Mouse (Mus musculus) embryonic fibroblast, embryonic 13.5 days (primary cell): Measurements from ENCODE around the gene Trmt10a. TPM values are rescaled to one million over a fixed set of nuclear protein-coding genes. Genes with fewer than 3 reads are reported as not detected.

Experiments
- H3K27ac ChIP-seq: 2 replicates; pipeline ENCODE4 v1.5.1; 2012; ENCODE audit warnings: low read length, control low read depth, inconsistent platforms; ENCODE audit not compliant: insufficient read depth
- H3K4me1 ChIP-seq: 2 replicates; pipeline ENCODE4 v1.6.1; 2011; ENCODE audit warnings: low read length; ENCODE audit not compliant: control insufficient read depth, insufficient read depth
- H3K4me3 ChIP-seq: 2 replicates; pipeline ENCODE4 v1.5.1; 2011; ENCODE audit warnings: mild to moderate bottlenecking, control low read depth, low read length; ENCODE audit not compliant: insufficient read depth
- CTCF ChIP-seq: IDR thresholded peaks from 2 replicates; pipeline ENCODE4 v1.5.1; 2011; ENCODE audit warnings: mild to moderate bottlenecking, control low read depth, low read length, moderate library complexity, borderline replicate concordance; ENCODE audit not compliant: insufficient read depth
- POLR2A ChIP-seq: IDR thresholded peaks from 2 replicates; pipeline ENCODE4 v1.6.1; 2011; ENCODE audit warnings: low read depth, mild to moderate bottlenecking, control low read depth, low read length, moderate library complexity
- polyA plus RNA-seq: library from polyadenylated mRNA; stranded (reverse); fragments of >200 nt; gene quantifications from 2 replicates; pipeline ENCODE4 v1.2.4, GENCODE M21; 2011; ENCODE audit warnings: low read depth; ENCODE audit not compliant: missing spikeins, insufficient read length

The Trmt10a gene
- polyA plus RNA-seq, 1 experiment, result 16.1 TPM

DNA sequence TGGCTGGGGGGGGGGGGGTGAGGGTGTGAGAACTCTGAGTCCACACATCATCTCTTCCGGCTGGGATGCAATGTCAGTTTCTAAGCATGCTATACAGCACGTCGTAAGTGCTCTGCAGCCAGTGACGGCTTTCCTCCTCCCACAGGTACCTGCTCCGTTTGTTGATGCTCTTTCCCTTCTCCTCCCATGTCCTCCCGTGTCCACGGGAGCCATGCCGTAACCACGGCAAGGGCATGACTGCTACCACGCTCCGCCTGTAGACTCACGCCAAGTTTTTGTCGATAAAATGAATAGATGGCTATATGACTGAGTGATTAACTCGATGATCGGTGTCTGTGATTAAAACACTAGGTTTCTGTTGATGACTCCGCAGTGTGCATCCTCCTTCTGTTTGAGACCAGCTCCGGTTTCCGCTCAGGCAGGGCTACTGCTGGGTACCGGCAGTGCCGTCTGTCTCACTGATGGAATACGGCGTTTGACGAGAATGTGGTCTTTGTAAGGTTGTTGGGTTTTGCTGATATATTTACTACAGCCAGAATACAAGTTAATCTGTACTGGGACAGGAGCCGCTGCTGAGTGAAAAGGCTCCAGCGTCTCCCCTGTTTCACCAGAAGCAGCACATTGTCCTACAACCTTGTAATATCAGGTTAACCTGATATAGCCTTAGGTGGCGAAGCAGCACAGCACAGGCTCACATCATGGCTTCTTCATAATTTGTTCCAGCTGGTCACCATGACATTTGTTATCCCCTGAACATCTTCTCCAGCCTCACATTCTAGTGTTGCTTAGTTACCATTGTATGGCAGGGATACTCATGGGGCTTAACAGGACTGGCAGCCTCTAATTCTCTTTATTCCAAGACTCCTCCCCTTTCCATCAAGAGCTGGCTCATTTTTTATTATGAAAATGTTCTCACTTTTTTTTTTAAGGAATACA lies 43.0 kb downstream of the Trmt10a start:
- Histone ChIP-seq H3K27ac (no peak overlapping the region), H3K4me3 (no peak overlapping the region), H3K4me1 (no peaks in the 10 kb centered on the region)
- TF ChIP-seq CTCF (no peak), POLR2A (no peak)

DNA sequence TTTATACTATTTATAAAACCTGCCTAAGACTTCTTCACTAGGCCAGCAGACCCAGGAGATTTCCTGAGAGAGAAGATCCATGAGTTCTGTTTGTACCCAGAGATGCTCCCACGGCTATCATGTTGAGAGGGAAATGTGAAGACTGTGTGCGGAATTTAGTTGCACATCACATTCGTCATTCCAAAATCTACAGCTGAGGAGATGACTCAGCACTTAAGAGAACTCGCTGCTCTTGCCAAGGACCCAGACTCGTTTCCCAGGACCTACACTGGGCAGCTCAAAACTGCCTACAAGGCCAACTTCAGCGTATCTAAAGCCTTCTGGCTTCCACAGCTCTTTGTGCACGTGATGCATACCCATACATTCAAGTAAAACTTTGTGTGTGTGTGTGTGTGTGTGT lies 49.0 kb downstream of the Trmt10a start:
- Histone ChIP-seq H3K4me1 (no peaks in the 10 kb centered on the region), H3K4me3 (no peak overlapping the region), H3K27ac (no peak overlapping the region)
- no peak for TF ChIP-seq CTCF
- TF ChIP-seq POLR2A, result no peak

DNA sequence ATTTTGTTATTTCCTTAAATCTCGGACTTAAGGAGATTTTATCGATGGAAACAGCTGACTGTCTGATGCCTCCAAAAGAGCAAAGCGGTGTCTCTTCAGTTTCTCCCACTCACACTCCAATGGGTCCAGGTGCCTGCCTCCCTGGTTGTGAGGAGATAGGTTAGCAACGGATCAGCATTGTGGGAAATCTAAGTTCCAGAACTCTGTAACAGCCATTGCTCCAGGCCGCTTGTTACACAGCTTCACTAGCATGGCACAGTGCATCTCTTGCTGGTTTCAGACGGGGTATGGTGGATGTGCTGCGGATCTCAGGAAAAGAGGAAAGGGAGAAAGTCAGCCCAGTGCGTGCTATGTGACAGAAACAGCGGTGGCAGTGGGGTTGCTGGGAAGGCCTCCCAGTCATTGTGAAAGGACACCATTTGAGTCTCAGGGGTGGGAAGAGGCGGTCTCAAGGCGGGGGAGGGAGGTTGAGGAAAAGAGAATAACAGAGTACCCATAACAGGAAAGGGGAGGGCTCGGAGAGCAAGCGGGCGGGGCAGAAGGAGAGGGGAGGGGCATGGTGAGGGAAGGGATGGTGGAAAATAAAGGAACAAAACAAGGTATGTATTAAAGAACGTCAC lies 50.5 kb downstream of the Trmt10a start, which contains the start of gene 4930579F01Rik:
Gene 4930579F01Rik (minus strand): TSS at position 143 of the 620 bp plus-strand sequence.
- TF ChIP-seq POLR2A, result no peak
- TF ChIP-seq CTCF, result no peak
- no peak within 1 kb of the TSS for H3K27ac ChIP-seq
- no peak within 1 kb of the TSS for H3K4me3 ChIP-seq
- H3K4me1 ChIP-seq, result no peaks in the 10 kb centered on the region

DNA sequence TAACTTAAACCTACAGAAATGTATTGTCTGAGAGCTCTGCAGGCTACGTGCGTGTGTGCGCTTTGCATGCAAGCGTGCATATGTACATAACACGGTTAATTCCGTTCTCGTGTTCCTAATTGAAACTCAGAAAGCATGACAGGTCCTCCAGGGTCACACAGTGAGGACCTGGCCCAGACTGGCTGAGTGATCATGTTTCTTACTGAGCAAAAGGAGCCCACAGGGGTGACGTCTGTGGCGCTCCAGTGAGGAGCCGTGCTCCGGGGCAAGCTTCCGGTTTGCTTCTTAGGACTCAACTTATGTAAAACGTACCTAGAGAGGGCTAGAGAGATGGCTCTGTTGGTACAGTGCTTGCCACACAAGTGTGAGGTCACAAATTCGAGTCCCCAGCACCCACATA lies 53.8 kb downstream of the Trmt10a start:
- no peak for TF ChIP-seq CTCF
- Histone ChIP-seq H3K4me1 (no peaks in the 10 kb centered on the region), H3K27ac (no peak overlapping the region)

DNA sequence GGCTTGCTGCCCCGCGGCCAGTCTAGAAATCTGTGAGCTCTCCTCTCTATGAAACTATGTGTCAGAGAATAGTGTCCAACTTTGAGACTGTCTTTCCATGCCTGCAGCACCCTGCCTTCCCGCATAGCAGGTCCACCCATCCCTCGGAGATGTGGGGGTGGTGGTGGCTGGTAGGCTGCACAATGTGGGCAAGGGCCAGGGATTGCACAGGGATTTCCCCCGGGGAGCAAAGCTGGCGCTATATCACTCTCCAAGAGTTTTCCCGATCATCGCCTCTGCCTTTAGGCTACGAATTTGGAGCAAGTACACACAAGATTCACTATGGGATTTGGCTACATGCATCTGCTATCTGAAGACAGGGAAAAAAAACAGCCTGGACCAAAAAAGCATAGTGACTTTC lies 54.3 kb downstream of the Trmt10a start:
- Histone ChIP-seq H3K4me3 (no peak overlapping the region), H3K4me1 (no peaks in the 10 kb centered on the region), H3K27ac (no peak overlapping the region)
- TF ChIP-seq CTCF (no peak), POLR2A (no peak)

More for the DNA sequence above, 53.8 kb downstream of the Trmt10a start:
- H3K4me3 ChIP-seq, result no peak overlapping the region

- TF ChIP-seq POLR2A, result no peak
- TF ChIP-seq CTCF, result peak; percentile 58; the same call in 1 of the 2 replicates
- no peaks in the 10 kb centered on the region for H3K4me1 ChIP-seq
- no peak overlapping the region for H3K27ac ChIP-seq
- no peak overlapping the region for H3K4me3 ChIP-seq
These were observed 54.9 kb downstream of the Trmt10a start for GRCm38 (mm10) chr3:138197973-138198721.

DNA sequence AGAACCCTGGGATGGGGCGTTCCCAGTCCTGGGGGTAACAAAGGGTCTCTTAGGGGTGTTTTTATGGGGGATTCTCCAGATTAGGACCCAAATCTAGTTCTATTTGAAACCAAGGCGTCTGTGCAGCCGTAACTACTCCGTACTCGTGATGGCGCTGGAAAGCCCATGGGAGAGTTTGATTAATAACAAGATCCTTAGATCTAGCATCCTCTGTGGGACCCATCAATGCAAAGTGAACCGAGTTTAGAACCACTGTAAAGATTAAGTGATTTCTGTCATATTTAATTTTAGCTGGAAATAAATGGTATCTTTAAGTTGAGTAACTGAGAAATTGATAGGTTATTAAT lies 55.4 kb downstream of the Trmt10a start:
- TF ChIP-seq CTCF, result no peak
- no peak for TF ChIP-seq POLR2A
- Histone ChIP-seq H3K27ac (no peak overlapping the region), H3K4me1 (no peaks in the 10 kb centered on the region), H3K4me3 (no peak overlapping the region)

DNA sequence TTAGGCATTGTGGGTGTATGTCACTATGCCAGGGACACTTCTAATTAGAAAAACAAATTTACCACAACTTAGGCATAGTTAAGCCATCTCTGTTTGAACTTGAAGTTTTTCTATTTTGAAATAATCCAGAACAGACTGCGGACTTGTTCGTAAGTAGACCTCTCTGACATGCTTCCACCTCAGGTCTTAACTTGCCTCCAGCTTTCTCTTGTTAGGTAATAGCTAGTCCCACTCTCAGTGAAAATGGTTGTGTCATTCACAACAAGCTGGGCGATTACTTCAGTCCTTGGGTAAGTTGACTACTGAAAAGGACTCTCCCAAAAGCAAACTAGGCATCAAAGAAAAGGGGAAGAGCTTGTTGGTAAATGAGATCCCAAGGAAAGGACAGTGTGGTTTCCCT lies 65.6 kb downstream of the Trmt10a start:
- Histone ChIP-seq H3K4me1 (no peaks in the 10 kb centered on the region), H3K4me3 (no peak overlapping the region), H3K27ac (no peak overlapping the region)
- TF ChIP-seq CTCF (no peak), POLR2A (no peak)

Other genes starting within 250 kb of the Trmt10a start
- 67.2 and 73.9 TPM in 2 replicates for gene Lamtor3, start 224.9 kb upstream of the Trmt10a start, polyA plus RNA-seq
- 15.4 and 15.6 TPM in 2 replicates for gene Dapp1, start 161.9 kb upstream of the Trmt10a start, polyA plus RNA-seq
- gene 1110002E22Rik, start 78.4 kb upstream of the Trmt10a start, polyA plus RNA-seq, result 0.09 and 0.37 TPM in 2 replicates
- gene Gm5105, start 76.1 kb upstream of the Trmt10a start, polyA plus RNA-seq, result not detected in 2 replicates
- gene Mttp, start 1.5 kb downstream of the Trmt10a start, polyA plus RNA-seq, result 2.4 and 3.4 TPM in 2 replicates
- not detected in 2 replicates for gene 4930579F01Rik, start 50.4 kb downstream of the Trmt10a start, polyA plus RNA-seq
- gene Adh7, start 74.3 kb downstream of the Trmt10a start, polyA plus RNA-seq, result 5.4 and 11.9 TPM in 2 replicates
- gene Adh1, start 117.5 kb downstream of the Trmt10a start, polyA plus RNA-seq, result 2.2 and 7.2 TPM in 2 replicates
- gene Adh6a, start 169.8 kb downstream of the Trmt10a start, polyA plus RNA-seq, result not detected in 2 replicates
- not detected in 2 replicates for gene Adh6b, start 198.3 kb downstream of the Trmt10a start, polyA plus RNA-seq